Mouse (Mus musculus): ENCODE measurements around the gene Negr1. TPM values are rescaled to one million over a fixed set of nuclear protein-coding genes. Genes with fewer than 3 reads are reported as not detected.
A peak's percentile ranks its signal among the peaks of the same experiment; 100 is the strongest.

Negr1 gene
- polyA plus RNA-seq, 1 experiment from 2014 or later: 4.2 TPM

- Histone ChIP-seq H3K27me3 (ENCODE audit: control insufficient read depth, insufficient read depth, low read length) (no peaks in the 10 kb centered on the region), H3K27ac (ENCODE audit: low read depth, low read length) (no peak overlapping the region), H3K36me3 (ENCODE audit: control insufficient read depth, insufficient read depth, low read length) (no peaks in the 10 kb centered on the region), H3K4me2 (ENCODE audit: low read depth) (no peak overlapping the region), H3K9me3 (ENCODE audit: control insufficient read depth, low read length) (no peaks in the 10 kb centered on the region), H3K4me1 (ENCODE audit: control insufficient read depth, insufficient read depth, low read length) (no peaks in the 10 kb centered on the region), H3K9ac (ENCODE audit: low read length) (no peak overlapping the region), H3K4me3 (ENCODE audit: low read depth, low read length) (no peak overlapping the region)
- DNase-seq (ENCODE audit: low spot score): no peak
- WGBS: 86% methylated on average over 4 of the region's 4 CpGs
- no peak for ATAC-seq (ENCODE audit: insufficient read depth, low FRiP score, low TSS enrichment)
These were observed 329.4 kb downstream of the Negr1 start for GRCm38 (mm10) chr3:156890986-156891385.

GRCm38 (mm10) chr3:156895322-156895721 lies 333.7 kb downstream of the Negr1 start:
- ATAC-seq (ENCODE audit: insufficient read depth, low FRiP score, low TSS enrichment) (no peak), DNase-seq (ENCODE audit: low spot score) (no peak)
- Histone ChIP-seq H3K36me3 (ENCODE audit: control insufficient read depth, insufficient read depth, low read length) (no peaks in the 10 kb centered on the region), H3K27me3 (ENCODE audit: control insufficient read depth, insufficient read depth, low read length) (no peaks in the 10 kb centered on the region), H3K4me3 (ENCODE audit: low read depth, low read length) (no peak overlapping the region), H3K4me1 (ENCODE audit: control insufficient read depth, insufficient read depth, low read length) (no peaks in the 10 kb centered on the region), H3K9ac (ENCODE audit: low read length) (no peak overlapping the region), H3K4me2 (ENCODE audit: low read depth) (no peak overlapping the region), H3K9me3 (ENCODE audit: control insufficient read depth, low read length) (no peaks in the 10 kb centered on the region), H3K27ac (ENCODE audit: low read depth, low read length) (no peak overlapping the region)
- 58% methylated on average over 4 of the region's 4 CpGs for WGBS

GRCm38 (mm10) chr3:156896106-156896505 lies 334.5 kb downstream of the Negr1 start:
- H3K9ac ChIP-seq (ENCODE audit: low read length): no peak overlapping the region
- H3K9me3 ChIP-seq (ENCODE audit: control insufficient read depth, low read length): no peaks in the 10 kb centered on the region
- WGBS: 91% methylated on average over 4 of the region's 4 CpGs
- no peak overlapping the region for H3K4me2 ChIP-seq (ENCODE audit: low read depth)
- ATAC-seq (ENCODE audit: insufficient read depth, low FRiP score, low TSS enrichment) (peak; percentile 42; the same call in 1 of the 2 replicates), DNase-seq (ENCODE audit: low spot score) (no peak)
- H3K36me3 ChIP-seq (ENCODE audit: control insufficient read depth, insufficient read depth, low read length): no peaks in the 10 kb centered on the region
- no peak overlapping the region for H3K4me3 ChIP-seq (ENCODE audit: low read depth, low read length)
- H3K27me3 ChIP-seq (ENCODE audit: control insufficient read depth, insufficient read depth, low read length): no peaks in the 10 kb centered on the region
- H3K27ac ChIP-seq (ENCODE audit: low read depth, low read length): no peak overlapping the region
- no peaks in the 10 kb centered on the region for H3K4me1 ChIP-seq (ENCODE audit: control insufficient read depth, insufficient read depth, low read length)

DNA sequence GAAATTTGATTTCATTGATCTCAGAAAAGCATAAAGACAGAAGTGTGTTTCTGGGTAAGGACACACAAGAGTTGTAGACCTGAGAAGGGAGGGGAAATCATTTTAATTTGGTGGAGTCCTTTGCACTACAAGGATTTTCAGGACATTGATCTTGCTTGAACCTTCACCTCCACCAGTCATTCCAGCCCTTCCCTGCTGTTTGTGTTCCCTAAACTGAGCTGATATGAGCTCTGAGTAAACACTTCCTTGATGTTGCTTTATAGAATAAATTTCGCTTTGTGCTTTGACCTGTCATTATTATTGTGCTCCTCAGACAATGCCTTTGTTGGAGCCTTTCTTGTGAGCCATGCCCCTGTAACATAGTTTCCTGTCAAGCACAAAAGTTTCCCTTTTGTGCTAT lies 335.0 kb downstream of the Negr1 start:
- H3K4me2 ChIP-seq (ENCODE audit: low read depth): no peak overlapping the region
- no peak overlapping the region for H3K9ac ChIP-seq (ENCODE audit: low read length)
- WGBS: 74% methylated on average over 1 of the region's 1 CpGs
- ATAC-seq (ENCODE audit: insufficient read depth, low FRiP score, low TSS enrichment) (no peak), DNase-seq (ENCODE audit: low spot score) (no peak)
- no peaks in the 10 kb centered on the region for H3K27me3 ChIP-seq (ENCODE audit: control insufficient read depth, insufficient read depth, low read length)
- H3K27ac ChIP-seq (ENCODE audit: low read depth, low read length): no peak overlapping the region
- H3K9me3 ChIP-seq (ENCODE audit: control insufficient read depth, low read length): no peaks in the 10 kb centered on the region
- H3K36me3 ChIP-seq (ENCODE audit: control insufficient read depth, insufficient read depth, low read length): no peaks in the 10 kb centered on the region
- H3K4me1 ChIP-seq (ENCODE audit: control insufficient read depth, insufficient read depth, low read length): no peaks in the 10 kb centered on the region
- H3K4me3 ChIP-seq (ENCODE audit: low read depth, low read length): no peak overlapping the region

GRCm38 (mm10) chr3:156901140-156901539 lies 339.5 kb downstream of the Negr1 start:
- ATAC-seq (ENCODE audit: insufficient read depth, low FRiP score, low TSS enrichment) (no peak), DNase-seq (ENCODE audit: low spot score) (no peak)
- Histone ChIP-seq H3K9me3 (ENCODE audit: control insufficient read depth, low read length) (no peaks in the 10 kb centered on the region), H3K9ac (ENCODE audit: low read length) (no peak overlapping the region), H3K4me2 (ENCODE audit: low read depth) (no peak overlapping the region), H3K4me3 (ENCODE audit: low read depth, low read length) (no peak overlapping the region), H3K4me1 (ENCODE audit: control insufficient read depth, insufficient read depth, low read length) (no peaks in the 10 kb centered on the region), H3K27ac (ENCODE audit: low read depth, low read length) (no peak overlapping the region), H3K36me3 (ENCODE audit: control insufficient read depth, insufficient read depth, low read length) (no peaks in the 10 kb centered on the region), H3K27me3 (ENCODE audit: control insufficient read depth, insufficient read depth, low read length) (no peaks in the 10 kb centered on the region)
- WGBS: 88% methylated on average over 3 of the region's 3 CpGs

DNA sequence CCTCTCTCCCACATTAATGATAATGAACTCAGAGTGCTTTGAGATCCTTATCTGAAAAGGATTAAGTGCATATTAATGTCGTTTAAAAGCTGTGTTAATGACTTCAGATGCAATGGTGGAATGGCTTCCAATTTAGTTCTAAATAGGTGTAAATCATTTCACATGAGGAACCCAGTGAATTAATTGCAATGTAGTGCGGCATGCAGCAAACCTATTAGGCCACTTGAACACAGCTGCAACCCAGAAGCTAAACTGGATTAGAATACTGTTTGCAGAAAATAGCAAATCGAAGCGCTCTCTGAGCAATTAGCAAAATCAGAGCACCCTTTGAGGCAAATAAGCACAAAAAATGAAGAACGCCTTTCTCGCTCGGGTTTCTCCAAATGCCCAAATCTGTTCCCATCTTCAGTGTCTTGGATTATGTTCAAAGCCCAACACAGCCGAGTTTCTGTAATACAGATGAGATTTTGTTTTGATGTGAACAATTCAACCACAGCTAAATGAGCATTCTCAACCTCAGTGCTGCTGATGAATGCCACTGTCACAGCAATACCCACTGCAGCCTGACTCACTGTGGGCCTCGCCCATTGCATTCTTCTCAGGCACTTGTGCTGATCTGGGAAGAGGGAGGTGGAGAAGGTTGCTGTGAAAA lies 342.5 kb downstream of the Negr1 start:
- Histone ChIP-seq H3K4me2 (ENCODE audit: low read depth) (no peak overlapping the region), H3K27ac (ENCODE audit: low read depth, low read length) (no peak overlapping the region), H3K4me1 (ENCODE audit: control insufficient read depth, insufficient read depth, low read length) (no peaks in the 10 kb centered on the region), H3K36me3 (ENCODE audit: control insufficient read depth, insufficient read depth, low read length) (no peaks in the 10 kb centered on the region), H3K9ac (ENCODE audit: low read length) (no peak overlapping the region), H3K27me3 (ENCODE audit: control insufficient read depth, insufficient read depth, low read length) (no peaks in the 10 kb centered on the region), H3K4me3 (ENCODE audit: low read depth, low read length) (no peak overlapping the region), H3K9me3 (ENCODE audit: control insufficient read depth, low read length) (no peaks in the 10 kb centered on the region)
- DNase-seq (ENCODE audit: low spot score) (no peak), ATAC-seq (ENCODE audit: insufficient read depth, low FRiP score, low TSS enrichment) (peak; percentile 29; the same call in 1 of the 2 replicates)
- 82% methylated on average over 9 of the region's 9 CpGs for WGBS

- Histone ChIP-seq H3K4me1 (ENCODE audit: control insufficient read depth, insufficient read depth, low read length) (no peaks in the 10 kb centered on the region), H3K4me3 (ENCODE audit: low read depth, low read length) (no peak overlapping the region), H3K27me3 (ENCODE audit: control insufficient read depth, insufficient read depth, low read length) (no peaks in the 10 kb centered on the region), H3K4me2 (ENCODE audit: low read depth) (no peak overlapping the region), H3K27ac (ENCODE audit: low read depth, low read length) (no peak overlapping the region), H3K9me3 (ENCODE audit: control insufficient read depth, low read length) (no peaks in the 10 kb centered on the region), H3K36me3 (ENCODE audit: control insufficient read depth, insufficient read depth, low read length) (no peaks in the 10 kb centered on the region), H3K9ac (ENCODE audit: low read length) (no peak overlapping the region)
- WGBS: 92% methylated on average over 3 of the region's 3 CpGs
- no peak for ATAC-seq (ENCODE audit: insufficient read depth, low FRiP score, low TSS enrichment)
- DNase-seq (ENCODE audit: low spot score): no peak
These were observed 351.2 kb downstream of the Negr1 start for GRCm38 (mm10) chr3:156912816-156913215.

DNA sequence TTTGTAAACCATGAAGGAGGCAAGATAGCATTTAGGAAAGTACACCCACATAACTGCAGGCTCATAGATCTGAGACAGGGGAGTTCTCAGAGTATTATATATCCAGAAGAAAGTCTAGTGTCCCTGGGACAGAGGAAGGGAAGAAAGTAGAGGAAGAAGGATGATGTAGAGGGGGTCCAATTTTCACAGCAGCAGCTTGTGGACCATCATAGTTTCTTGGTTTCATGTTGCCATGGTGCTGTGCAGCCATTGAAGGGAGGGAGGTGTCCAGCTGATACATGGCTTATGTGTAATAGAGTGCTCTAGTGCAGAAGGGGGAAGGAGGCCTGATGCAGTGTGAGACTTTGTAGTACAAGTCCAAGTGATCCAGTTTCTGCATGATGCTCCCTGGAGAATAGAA lies 359.8 kb downstream of the Negr1 start:
- ATAC-seq (ENCODE audit: insufficient read depth, low FRiP score, low TSS enrichment) (no peak), DNase-seq (ENCODE audit: low spot score) (no peak)
- Histone ChIP-seq H3K27me3 (ENCODE audit: control insufficient read depth, insufficient read depth, low read length) (no peaks in the 10 kb centered on the region), H3K9ac (ENCODE audit: low read length) (no peak overlapping the region), H3K4me3 (ENCODE audit: low read depth, low read length) (no peak overlapping the region), H3K4me2 (ENCODE audit: low read depth) (no peak overlapping the region), H3K9me3 (ENCODE audit: control insufficient read depth, low read length) (no peaks in the 10 kb centered on the region), H3K4me1 (ENCODE audit: control insufficient read depth, insufficient read depth, low read length) (no peaks in the 10 kb centered on the region), H3K36me3 (ENCODE audit: control insufficient read depth, insufficient read depth, low read length) (no peaks in the 10 kb centered on the region), H3K27ac (ENCODE audit: low read depth, low read length) (no peak overlapping the region)

- H3K9me3 ChIP-seq (ENCODE audit: control insufficient read depth, low read length): no peaks in the 10 kb centered on the region
- no peak overlapping the region for H3K4me3 ChIP-seq (ENCODE audit: low read depth, low read length)
- H3K27me3 ChIP-seq (ENCODE audit: control insufficient read depth, insufficient read depth, low read length): no peaks in the 10 kb centered on the region
- H3K36me3 ChIP-seq (ENCODE audit: control insufficient read depth, insufficient read depth, low read length): no peaks in the 10 kb centered on the region
- no peak overlapping the region for H3K27ac ChIP-seq (ENCODE audit: low read depth, low read length)
- no peak overlapping the region for H3K9ac ChIP-seq (ENCODE audit: low read length)
- ATAC-seq (ENCODE audit: insufficient read depth, low FRiP score, low TSS enrichment) (no peak), DNase-seq (ENCODE audit: low spot score) (no peak)
- 79% methylated on average over 1 of the region's 1 CpGs for WGBS
- H3K4me2 ChIP-seq (ENCODE audit: low read depth): no peak overlapping the region
- no peaks in the 10 kb centered on the region for H3K4me1 ChIP-seq (ENCODE audit: control insufficient read depth, insufficient read depth, low read length)
These were observed 361.6 kb downstream of the Negr1 start for GRCm38 (mm10) chr3:156923159-156923558.

All from neural tube, embryonic 11.5 days (tissue).